Mouse (Mus musculus) c-Kit-negative CD71-positive TER-119-positive erythroid progenitor cells, embryonic 14.5 days (primary cell): ENCODE data around the gene Clic1.
"Not testable (repeated sequence)": the region's sequence is repeated elsewhere in the genome, so short reads cannot be mapped to it uniquely, and the experiment has no call there.

ENCODE experiments used
- DNase-seq: peaks from one replicate; pipeline ENCODE4 v3.0.0-alpha.2; 2013; ENCODE audit warnings: low read depth, low spot score

Clic1 gene

DNA sequence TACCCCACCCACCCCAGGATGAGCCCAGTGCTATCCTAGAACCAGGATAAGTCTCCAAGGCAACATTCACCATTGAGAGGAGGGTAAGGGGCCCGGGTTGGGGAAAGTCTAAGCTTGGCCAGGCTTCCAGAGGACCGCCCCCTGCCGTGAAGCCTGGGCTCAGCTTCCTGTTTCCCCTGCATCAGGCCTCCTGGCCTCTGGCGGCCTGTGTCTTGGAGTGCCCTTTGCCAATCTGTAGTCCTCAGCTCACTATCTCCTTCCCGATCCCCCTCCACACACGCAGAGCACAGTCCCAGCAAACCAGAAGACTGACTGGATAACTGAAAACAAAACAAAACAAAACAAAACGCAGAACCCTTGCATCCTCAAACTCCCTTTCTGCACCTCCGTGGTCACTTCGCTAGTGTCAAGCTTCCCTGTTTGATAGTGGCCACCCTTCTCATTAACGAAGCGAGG lies at the start of gene Clic1:
Gene Clic1 (plus strand): TSS at position 406 of the 456 bp plus-strand sequence.
- DNase-seq: no peak

DNA sequence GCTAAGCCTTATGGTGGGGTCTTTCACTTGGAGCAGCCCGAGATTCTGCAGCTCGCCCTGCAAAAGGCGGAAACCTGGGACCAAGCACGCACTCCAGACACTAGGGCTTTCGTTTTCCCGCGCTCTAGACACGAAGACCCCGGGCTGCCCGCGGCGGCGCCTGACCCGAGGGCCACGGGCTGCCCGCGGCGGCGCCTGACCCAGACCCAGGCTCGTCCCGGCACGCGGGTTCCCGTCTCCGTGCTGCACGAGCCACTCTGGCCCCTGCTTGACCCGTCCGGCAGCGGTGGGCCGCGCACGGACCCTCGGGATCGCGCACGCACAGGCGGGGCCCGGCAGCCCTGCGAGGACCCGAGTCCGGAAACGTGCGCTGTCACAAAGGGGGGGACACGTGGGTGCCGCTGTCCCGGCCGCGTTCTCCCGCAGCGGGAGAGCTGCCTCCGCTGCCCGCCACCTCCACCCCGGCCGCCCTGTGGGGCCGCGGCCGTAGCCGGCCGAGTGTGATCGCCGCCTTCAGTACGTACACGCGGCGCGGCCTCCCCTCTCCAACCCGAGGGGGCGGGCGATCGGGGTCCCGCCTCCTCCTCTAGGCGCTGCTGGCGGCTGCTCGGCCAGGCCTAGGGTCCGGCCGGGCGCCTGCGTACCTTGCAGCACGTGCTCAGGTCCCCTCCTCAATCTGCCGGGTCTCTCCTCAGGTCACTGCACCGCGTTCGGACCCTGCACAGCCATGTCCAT lies 48.9 kb upstream of the Clic1 start, which contains the start of gene Vars:
Gene Vars (plus strand): TSS at position 271 of the 735 bp plus-strand sequence.
- peak; percentile 74 for DNase-seq

DNA sequence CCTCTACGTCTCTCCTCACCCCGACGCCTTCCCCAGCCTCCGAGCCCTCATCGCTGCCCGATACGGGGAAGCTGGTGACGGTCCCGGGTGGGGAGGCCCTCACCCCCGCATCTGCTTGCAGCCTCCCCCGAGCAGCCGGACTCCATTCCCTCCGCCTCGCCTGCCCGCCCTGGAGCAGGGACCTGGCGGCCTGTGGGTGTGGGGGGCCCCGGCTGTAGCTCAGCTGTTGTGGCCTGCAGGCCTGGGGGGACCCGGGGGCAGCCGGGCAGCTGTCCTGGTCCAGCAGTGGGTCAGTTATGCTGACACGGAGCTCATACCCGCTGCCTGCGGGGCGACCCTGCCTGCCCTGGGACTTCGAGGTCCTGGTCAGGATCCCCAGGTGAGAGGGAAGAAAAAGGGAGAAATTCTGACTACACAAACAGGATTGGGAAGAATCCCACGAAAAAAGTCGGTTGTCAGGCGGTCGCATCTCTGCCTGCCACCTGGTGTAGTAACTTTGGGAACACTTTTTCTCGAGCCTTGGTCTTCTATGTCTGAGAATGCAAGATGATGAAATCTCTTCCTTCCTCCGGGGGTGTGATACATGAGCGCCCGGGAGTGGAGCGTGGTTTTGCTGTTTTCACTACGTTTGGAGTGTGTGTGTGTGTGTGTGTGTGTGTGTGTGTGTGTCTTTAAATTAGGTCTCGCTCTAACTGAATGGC lies 48.2 kb upstream of the Clic1 start:
- DNase-seq: no peak

DNA sequence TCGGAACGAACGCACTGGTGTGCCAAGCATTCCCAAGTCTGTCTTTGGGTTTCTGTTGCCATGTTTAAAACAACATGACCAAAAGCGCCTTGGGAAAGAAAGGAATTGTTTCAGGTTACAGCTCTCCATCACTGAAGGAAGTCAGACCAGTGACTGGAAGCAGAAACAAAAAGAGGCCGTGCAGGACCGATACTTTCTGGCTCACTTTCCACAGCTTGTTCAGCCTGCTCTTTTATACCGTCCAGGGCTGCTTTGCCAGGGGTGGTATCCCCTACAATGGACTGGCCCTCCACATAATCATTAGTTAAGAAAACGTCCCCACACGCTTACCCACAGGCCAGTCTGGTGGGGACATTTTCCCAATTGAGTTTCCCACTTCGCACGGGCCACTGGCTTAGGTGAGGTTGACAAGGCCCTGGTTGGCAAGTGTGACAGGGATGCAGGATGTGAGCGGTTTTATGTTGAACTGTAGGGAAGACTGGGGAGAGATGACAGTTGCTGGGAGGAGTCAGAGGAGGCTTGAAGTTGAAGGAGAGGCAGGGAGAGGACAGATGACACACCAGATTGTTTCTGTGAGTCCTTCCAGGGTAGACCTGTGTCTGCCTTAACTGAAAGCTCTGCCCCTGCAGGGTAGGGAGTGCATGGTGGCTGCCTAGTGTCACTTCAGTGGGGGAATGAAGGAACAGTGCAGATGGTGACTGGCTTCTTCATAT lies 47.5 kb upstream of the Clic1 start:
- no peak for DNase-seq

DNA sequence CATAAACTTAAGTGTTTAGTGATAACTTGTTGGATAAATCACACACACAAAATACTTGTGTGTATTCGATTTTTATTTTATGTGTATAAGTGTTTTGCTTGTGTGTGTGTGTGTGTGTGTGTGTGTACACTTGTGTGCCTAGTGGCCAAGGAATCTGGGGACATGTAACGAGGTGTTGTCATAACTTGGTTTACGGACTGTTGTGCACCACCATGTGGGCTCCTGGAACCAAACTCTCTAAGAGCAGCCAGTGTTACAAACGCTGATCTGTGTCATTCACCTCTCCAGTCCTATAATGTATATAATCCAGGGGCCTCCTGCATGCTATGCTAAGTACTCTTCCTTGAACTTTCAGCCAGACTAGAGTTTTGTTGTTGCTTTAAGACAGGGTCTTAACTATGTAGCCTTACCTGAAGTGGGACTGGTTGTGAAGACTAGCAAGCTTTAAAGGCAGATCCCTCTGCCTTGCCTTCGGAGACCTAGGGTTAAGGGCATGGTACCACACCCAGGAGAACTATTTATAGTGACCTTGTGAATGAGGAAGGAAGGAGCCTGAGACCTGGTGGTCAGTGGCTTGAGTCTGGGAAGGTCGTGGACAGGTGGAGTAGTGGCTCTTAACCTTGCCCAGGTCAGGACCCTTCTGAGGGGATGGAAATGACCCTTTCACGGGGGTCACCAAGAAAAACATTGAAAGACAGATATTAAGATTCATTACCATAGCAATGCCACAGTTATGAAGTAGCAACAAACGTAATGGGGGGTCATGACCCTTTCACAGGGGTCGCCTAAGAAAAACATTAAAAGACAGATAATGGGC lies 46.5 kb upstream of the Clic1 start:
- no peak for DNase-seq

DNA sequence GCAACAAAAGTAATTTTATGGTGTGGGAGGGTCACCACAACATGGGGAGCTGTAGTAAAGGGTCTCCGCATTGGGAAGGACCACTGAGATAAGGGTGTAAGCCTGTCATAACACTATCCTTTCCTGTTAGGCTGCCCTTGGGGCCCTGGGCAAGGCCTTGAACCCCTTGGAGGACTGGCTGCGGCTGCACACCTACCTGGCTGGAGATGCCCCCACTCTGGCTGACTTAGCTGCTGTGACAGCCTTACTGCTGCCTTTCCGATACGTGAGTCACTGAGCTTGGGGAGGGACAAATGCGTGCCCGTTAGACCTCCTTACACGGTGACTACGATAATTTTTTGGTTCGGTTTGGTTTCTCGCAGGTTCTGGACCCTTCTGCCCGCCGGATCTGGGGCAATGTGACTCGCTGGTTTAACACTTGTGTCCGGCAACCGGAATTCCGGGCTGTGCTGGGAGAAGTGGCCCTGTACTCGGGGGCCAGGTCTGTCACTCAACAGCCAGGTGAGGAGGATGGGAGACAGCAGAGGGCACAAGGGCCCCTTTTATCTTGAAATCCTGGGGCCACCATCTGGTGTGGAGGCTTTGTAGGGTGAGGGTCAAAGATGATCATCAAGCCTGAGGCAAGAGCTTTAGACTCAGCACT lies 45.6 kb upstream of the Clic1 start:
- no peak for DNase-seq

DNA sequence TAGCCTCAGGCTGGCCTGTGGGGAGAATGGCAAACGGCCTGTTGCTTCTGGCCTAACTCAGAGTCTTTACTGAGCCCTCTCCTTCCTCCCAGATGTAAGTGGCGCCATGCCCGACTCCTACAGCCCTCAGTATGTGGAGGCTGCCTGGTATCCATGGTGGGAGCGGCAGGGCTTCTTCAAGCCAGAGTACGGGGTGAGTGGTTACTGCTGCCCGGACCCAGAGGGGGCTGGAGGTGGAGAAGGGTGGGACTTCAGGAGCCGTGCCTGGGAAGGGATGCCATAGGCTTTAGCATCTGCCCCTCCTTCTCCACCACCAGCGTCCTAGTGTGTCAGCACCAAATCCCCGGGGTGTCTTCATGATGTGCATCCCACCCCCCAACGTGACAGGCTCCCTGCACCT lies 44.6 kb upstream of the Clic1 start:
- DNase-seq: no peak

DNA sequence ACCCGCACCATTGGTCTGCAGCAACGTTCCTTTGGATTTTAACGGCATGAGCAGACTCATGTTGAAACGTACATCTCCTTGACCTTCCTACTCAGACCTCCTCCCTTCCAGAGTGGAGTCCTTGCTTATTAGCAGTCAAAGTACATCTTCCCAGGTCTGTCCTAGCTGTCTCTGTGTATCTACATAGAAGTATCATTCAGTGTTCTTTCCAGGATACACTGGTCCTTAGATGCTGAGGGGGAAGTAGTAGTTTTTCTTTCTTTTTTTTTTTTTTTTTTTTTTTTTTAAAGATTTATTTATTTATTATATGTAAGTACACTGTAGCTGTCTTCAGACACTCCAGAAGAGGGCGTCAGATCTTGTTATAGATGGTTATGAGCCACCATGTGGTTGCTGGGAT lies 43.9 kb upstream of the Clic1 start:
- DNase-seq: not testable (repeated sequence)

DNA sequence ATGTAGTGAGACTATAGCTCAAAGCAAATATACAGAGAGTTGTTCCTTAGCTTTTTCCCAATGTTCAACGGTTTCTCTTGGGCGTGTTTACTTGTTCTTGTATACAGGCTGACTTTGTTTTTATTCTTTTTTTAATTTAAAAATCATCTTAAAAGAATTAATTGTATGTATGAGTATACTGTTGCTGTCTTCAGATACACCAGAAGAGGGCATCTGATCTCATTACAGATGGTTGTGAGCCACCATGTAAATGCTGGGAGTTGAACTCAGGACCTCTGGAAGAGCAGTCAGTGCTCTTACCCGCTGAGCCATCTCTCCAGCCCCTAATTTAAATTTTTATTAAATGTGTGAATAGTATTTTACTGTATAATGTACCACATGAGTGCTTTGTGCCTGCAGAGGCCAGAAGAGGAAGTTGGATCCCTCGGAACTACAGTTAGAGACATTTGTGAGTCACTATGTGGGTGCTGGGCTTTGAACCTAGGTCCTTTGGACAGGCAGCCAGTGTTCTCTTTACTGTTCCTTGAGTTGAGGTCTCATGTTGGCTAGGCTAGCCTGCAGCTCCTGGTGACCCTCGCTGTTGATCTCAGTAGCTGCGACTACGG lies 42.3 kb upstream of the Clic1 start:
- no peak for DNase-seq

DNA sequence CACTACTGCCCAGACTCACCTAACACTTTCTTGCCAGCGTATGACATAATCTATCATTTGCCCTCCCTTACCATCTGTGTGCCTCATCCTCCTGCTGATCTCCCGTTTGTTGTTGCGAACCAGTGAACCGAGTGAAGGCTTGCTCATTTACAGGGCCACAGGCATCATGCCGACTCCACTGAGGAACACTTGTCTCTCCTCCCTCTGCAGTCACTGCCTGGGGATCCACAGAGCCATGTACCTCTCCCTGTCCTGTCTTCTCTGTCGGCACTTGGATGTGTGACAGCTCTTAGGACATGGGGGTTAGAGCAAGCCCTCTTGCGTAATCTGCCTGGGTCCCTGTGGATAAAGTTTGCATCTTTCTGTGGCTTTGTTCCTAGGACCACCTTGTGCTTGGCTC lies 40.2 kb upstream of the Clic1 start:
- DNase-seq: no peak

DNA sequence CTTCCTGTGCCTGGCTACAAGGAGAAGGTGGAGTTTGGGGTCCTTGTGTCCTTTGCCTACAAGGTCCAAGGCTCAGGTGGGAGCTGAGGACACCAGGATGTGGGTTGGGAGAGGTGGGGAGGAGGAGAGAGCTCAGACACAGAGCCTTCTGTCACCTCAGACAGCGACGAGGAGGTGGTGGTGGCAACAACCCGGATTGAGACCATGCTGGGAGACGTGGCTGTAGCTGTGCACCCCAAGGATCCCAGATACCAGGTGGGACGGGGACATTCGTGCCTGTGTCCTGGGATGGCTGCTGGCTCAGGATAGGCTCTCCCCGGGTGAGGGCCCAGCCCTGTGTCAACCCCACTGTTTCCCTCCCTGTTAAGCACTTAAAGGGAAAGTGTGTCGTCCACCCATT lies 38.3 kb upstream of the Clic1 start:
- DNase-seq: no peak

DNA sequence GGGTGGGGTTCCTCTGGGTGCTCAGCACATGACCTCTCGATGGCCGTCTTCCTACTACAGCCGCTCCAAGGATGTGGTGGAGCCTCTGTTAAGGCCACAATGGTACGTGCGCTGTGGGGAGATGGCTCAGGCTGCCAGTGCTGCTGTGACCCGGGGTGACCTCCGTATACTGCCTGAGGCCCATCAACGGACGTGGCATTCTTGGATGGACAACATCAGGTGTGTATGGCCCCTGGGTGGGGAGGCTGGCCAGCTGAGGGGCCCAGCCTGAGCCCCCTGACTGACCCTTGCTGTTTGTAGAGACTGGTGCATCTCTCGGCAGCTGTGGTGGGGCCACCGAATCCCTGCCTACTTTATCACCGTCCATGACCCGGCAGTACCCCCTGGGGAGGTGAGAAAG lies 37.3 kb upstream of the Clic1 start:
- no peak for DNase-seq

DNA sequence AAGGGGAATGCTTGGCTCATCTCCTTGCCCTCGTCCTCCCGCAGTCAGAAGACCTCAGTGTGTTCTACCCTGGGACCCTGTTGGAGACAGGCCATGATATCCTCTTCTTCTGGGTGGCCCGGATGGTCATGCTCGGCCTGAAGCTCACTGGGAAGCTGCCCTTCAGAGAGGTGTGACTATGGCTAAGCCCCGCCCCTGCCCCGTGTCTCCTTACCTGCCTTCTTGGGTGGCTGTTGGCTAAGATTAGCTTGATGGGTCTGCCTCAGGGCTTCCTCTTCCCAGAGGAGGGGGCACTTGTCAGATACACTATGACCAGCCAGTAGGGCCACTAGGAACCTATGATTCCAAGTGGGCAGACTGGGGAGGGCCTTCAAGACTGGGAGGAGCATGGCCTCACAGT lies 36.5 kb upstream of the Clic1 start:
- DNase-seq: no peak

DNA sequence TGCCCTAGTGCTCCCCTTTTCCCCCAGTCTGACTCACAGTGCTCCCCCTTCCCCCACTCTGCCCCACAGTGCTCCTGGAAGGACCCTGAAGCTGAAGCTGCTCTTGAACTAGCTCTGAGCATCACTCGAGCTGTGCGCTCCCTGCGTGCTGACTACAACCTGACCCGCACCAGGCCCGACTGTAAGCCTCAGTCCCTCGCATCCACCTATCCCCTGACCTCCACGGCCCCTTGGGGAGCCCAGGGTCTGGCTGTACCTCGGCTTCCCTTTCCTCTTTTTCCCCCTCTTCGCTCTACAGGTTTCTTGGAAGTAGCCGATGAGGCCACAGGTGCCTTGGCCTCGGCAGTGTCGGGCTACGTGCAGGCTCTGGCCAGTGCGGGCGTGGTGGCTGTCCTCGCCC lies 34.5 kb upstream of the Clic1 start:
- DNase-seq: no peak

DNA sequence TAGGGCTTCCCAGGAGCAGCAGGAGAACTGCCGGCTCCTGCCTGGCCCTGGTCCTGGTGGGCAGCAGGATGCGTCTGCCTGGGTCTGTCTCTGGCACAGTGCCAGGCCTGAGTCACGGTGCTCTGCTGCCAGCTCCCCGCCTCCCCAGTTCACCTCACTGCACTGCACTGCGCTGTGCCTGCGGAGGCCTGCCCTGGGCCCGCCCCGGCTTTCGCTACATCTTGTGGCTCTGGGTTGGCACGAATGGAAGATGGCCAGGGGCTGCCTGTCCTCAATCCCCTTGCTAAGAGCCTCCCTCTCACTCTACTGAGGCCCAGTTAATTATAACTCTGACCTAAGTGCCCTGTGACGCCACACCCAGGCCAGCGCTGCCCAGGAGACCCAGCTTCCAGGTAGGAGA lies 33.4 kb upstream of the Clic1 start, which contains the start of gene Vwa7:
Gene Vwa7 (plus strand): TSS at position 204 of the 400 bp plus-strand sequence.
- DNase-seq: no peak

DNA sequence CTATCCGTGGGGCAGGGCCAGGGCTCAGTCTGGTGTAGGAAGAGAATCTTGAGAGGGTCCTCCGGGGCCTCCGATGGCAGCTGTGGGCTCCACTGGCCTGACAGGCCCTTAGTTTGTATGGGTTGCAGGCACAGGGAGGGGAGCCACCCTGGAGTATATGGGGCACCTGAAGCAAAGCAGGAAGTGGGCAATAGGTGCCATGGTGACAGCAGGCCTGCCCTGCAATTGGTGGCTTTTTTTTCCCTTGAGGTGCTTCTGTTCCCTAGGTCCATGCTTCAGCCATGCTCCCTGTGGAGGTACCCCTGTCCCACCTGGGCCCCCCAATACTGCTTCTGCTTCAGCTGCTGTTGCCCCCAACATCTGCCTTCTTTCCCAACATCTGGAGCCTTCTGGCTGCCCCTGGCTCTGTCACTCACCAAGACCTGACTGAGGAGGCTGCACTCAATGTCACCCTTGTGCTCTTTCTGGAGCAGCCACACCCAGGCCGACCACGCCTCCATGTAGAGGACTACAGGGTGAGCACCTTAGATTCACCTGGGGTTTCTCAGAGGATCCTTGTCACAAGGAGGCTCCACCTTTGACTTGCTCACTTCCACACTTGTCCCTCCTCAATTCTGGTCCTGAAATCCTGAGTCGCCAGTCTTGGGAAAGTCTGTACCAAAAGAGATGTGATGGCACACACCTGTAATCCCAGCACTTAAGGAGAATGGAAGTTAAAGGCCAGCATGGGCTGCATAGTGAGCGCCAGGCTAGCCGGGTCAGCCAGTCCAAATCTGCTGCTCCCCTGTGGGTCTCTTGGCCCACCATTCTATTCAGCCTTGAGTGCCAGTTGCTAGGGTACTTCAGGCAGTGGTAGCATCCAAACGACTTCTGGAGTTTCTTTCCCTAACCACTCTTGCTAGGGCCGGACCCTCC lies 32.7 kb upstream of the Clic1 start:
- DNase-seq: no peak

DNA sequence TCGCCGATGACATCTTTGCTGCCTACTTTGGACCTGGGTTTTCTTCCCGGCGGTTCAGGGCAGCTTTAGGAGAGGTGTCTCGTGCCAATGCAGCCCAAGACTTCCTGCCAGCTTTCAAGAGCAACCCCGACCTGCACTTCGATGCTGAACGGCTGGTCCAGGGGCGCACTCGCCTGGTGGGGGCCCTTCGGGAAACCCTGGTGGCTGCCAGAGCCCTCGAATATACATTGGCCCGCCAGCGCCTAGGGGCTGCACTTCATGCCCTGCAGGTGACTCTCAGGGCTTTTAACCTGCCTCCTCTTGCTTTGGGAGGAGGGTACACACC lies 32.1 kb upstream of the Clic1 start:
- DNase-seq: no peak

DNA sequence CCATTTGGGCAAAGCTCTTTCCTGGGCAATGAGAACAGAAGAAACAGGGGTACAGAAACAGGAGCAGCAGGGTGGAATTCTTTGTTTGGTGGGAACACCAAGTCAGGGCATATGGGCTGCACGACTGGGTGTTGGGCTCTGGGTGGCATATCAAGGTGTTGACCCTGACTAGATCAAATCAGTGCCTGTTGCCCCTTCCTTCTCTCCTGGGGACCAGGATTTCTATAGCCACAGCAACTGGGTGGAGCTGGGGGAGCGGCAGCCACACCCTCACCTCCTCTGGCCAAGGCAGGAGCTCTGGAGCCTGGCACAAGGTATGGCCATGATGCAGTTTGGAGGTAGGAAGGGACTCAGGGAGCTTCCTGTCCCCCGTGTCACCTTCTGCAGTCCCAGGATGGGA lies 31.6 kb upstream of the Clic1 start:
- no peak for DNase-seq

DNA sequence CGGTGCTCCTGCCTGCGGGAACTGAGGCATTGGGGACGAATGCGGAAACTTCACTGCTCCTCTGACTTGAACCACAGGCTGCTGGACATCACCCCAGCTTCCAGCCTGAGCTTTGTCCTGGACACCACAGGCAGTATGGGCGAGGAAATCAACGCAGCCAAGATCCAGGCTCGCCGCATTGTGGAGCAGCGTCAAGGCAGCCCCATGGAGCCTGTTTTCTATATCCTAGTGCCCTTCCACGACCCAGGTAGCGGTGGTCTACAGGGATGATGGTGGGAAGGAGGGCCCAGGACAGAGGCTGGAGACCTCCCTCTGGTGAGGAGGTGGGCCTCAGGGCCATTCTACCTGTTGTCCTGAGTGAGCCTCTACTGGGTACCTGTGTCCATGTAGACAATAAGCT lies 29.9 kb upstream of the Clic1 start:
- no peak for DNase-seq

DNA sequence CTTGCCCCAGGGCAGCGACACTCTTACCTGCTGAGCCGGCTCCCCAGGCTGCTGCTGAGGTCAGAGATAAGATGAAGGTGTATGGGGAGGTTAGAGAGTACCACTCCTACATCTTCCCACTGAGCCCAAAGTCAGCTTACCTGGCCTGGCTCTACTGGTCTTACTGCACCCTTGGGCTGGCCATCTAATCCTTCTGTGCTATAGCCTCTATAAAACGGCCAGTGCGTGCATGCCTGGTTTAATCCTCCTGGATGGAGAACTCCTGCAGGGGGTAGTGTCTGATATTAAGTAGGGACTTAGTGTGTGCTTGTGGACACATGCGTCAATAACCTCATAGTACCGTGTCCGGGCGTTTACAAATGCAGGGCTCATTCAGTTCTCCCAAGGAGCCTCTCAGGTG lies 29.2 kb upstream of the Clic1 start:
- DNase-seq: no peak
